Mouse (Mus musculus) spleen, embryonic (tissue): ENCODE data around the gene Dlx5.

ENCODE experiments used
- CTCF ChIA-PET: fragments of 350-600 bp; sonication (Branson Sonifier 250); formaldehyde crosslinking; loops from one replicate; lab custom pipeline; 2022; lab: Charles Lee

Gene Dlx5

GRCm38 (mm10) chr6:6876231-6876630, 5.7 kb downstream of the Dlx5 start:
- CTCF ChIA-PET = no interaction called here

- CTCF ChIA-PET = no interaction called here
These were observed 6.2 kb downstream of the Dlx5 start for GRCm38 (mm10) chr6:6875676-6876075.

GRCm38 (mm10) chr6:6875136-6875535, 6.7 kb downstream of the Dlx5 start:
- CTCF ChIA-PET = no interaction called here

- CTCF ChIA-PET = no interaction called here
These were observed 7.7 kb downstream of the Dlx5 start for GRCm38 (mm10) chr6:6874073-6874771.

- CTCF ChIA-PET = no interaction called here
These were observed 8.3 kb downstream of the Dlx5 start for GRCm38 (mm10) chr6:6873476-6874072.

GRCm38 (mm10) chr6:6872873-6873272, 9.0 kb downstream of the Dlx5 start:
- CTCF ChIA-PET = no interaction called here

GRCm38 (mm10) chr6:6871692-6872091, 10.2 kb downstream of the Dlx5 start:
- CTCF ChIA-PET = no interaction called here

- CTCF ChIA-PET = no interaction called here
These were observed 10.9 kb downstream of the Dlx5 start for GRCm38 (mm10) chr6:6870876-6871420.

- CTCF ChIA-PET = no interaction called here
These were observed 11.7 kb downstream of the Dlx5 start for GRCm38 (mm10) chr6:6869961-6870800.

GRCm38 (mm10) chr6:6869041-6869685, 12.7 kb downstream of the Dlx5 start:
- CTCF ChIA-PET = no interaction called here

GRCm38 (mm10) chr6:6867031-6867430, 14.9 kb downstream of the Dlx5 start:
- CTCF ChIA-PET = no interaction called here

GRCm38 (mm10) chr6:6864441-6865440, 17.1 kb downstream of the Dlx5 start:
- CTCF ChIA-PET = no interaction called here

GRCm38 (mm10) chr6:6863955-6864354, 17.9 kb downstream of the Dlx5 start:
- CTCF ChIA-PET = no interaction called here

GRCm38 (mm10) chr6:6863160-6863870, 18.6 kb downstream of the Dlx5 start, which contains the start of gene Dlx6:
Dlx6 (plus strand) TSS chr6:6863334.
- CTCF ChIA-PET = no interaction called here

- CTCF ChIA-PET = no interaction called here
These were observed 19.3 kb downstream of the Dlx5 start for GRCm38 (mm10) chr6:6862611-6863010.

- CTCF ChIA-PET = interaction anchor here (0.5 kb wide), 1 partner anchor 417 kb away, joined by 3 read pairs; no protein-coding TSS in a partner anchor
These were observed 20.0 kb downstream of the Dlx5 start for GRCm38 (mm10) chr6:6861798-6862428.

GRCm38 (mm10) chr6:6861086-6861797, 20.6 kb downstream of the Dlx5 start:
- CTCF ChIA-PET = interaction anchor here (0.5 kb wide), 1 partner anchor 417 kb away, joined by 3 read pairs; no protein-coding TSS in a partner anchor

GRCm38 (mm10) chr6:6860411-6861085, 21.3 kb downstream of the Dlx5 start:
- CTCF ChIA-PET = interaction anchor here (0.7 kb wide), 1 partner anchor 650 kb away, joined by 7 read pairs; no protein-coding TSS in a partner anchor
